Mouse (Mus musculus): ENCODE data around the gene Hes5.
A peak's percentile ranks its signal among the peaks of the same experiment; 100 is the strongest.

Gene Hes5

GRCm38 (mm10) chr4:154965856-154966255, 5.1 kb downstream of the Hes5 start:
- no peak for DNase-seq

- DNase-seq: peak; percentile 74
These were observed 6.5 kb downstream of the Hes5 start for GRCm38 (mm10) chr4:154967173-154967572.

- DNase-seq: no peak
These were observed 11.8 kb downstream of the Hes5 start for GRCm38 (mm10) chr4:154972546-154972945.

- peak; percentile 33 for DNase-seq
These were observed 13.5 kb downstream of the Hes5 start for GRCm38 (mm10) chr4:154974163-154974611.

GRCm38 (mm10) chr4:154980110-154980509, 19.4 kb downstream of the Hes5 start:
- no peak for DNase-seq

- peak; percentile 72 for DNase-seq
These were observed 20.4 kb downstream of the Hes5 start for GRCm38 (mm10) chr4:154981076-154981475.

GRCm38 (mm10) chr4:154981530-154981929, 20.8 kb downstream of the Hes5 start:
- peak; percentile 75 for DNase-seq

GRCm38 (mm10) chr4:154982247-154983120, 21.8 kb downstream of the Hes5 start:
- no peak for DNase-seq

- DNase-seq: no peak
These were observed 23.0 kb downstream of the Hes5 start for GRCm38 (mm10) chr4:154983767-154984166.

- no peak for DNase-seq
These were observed 24.5 kb downstream of the Hes5 start for GRCm38 (mm10) chr4:154985151-154985777.

GRCm38 (mm10) chr4:154986096-154986495, 25.4 kb downstream of the Hes5 start:
- DNase-seq: peak; percentile 78

GRCm38 (mm10) chr4:154986750-154987149, 26.0 kb downstream of the Hes5 start:
- DNase-seq: no peak

GRCm38 (mm10) chr4:154994876-154995275, 34.2 kb downstream of the Hes5 start:
- DNase-seq: no peak

- DNase-seq: no peak
These were observed 35.9 kb downstream of the Hes5 start for GRCm38 (mm10) chr4:154996572-154997154.

GRCm38 (mm10) chr4:154999379-154999778, 38.7 kb downstream of the Hes5 start:
- DNase-seq: no peak

GRCm38 (mm10) chr4:155005278-155005677, 44.6 kb downstream of the Hes5 start:
- DNase-seq: no peak

GRCm38 (mm10) chr4:155006296-155006695, 45.6 kb downstream of the Hes5 start:
- DNase-seq: no peak

GRCm38 (mm10) chr4:155007641-155008040, 46.9 kb downstream of the Hes5 start:
- DNase-seq: no peak

- DNase-seq: no peak
These were observed 47.4 kb downstream of the Hes5 start for GRCm38 (mm10) chr4:155008075-155008474.

- DNase-seq: no peak
These were observed 48.5 kb downstream of the Hes5 start for GRCm38 (mm10) chr4:155009216-155009615.

GRCm38 (mm10) chr4:155010870-155011269, 50.1 kb downstream of the Hes5 start:
- DNase-seq: peak; percentile 7

GRCm38 (mm10) chr4:155011312-155012025, 50.7 kb downstream of the Hes5 start:
- DNase-seq: no peak

Measured in lung, postnatal 36 days (tissue).